Mouse (Mus musculus) embryonic facial prominence, embryonic 12.5 days (tissue): Measurements from ENCODE around the gene Ctnnb1. TPM values are rescaled to one million over a fixed set of nuclear protein-coding genes. Genes with fewer than 3 reads are reported as not detected.

Source experiments
- ATAC-seq: fragments of 200-750 bp; cut with Nextera tagmentation; 2 replicates; pipeline ENCODE4 v1.8.0; 2017; ENCODE audit not compliant: insufficient number of reproducible peaks, insufficient read depth, low FRiP score, low TSS enrichment
- H3K27ac ChIP-seq: fragments of 300-500 bp; sonication (generic); 2 replicates; pipeline ENCODE4 v1.5.1; 2016; ENCODE audit warnings: mild to moderate bottlenecking
- H3K27me3 ChIP-seq: fragments of 300-500 bp; sonication (generic); 2 replicates; pipeline ENCODE4 v1.6.1; 2016; ENCODE audit warnings: mild to moderate bottlenecking, moderate library complexity
- H3K36me3 ChIP-seq: fragments of 300-500 bp; sonication (generic); 2 replicates; pipeline ENCODE4 v1.6.1; 2016; ENCODE audit warnings: mild to moderate bottlenecking
- H3K4me1 ChIP-seq: fragments of 300-500 bp; sonication (generic); 2 replicates; pipeline ENCODE4 v1.6.1; 2016
- H3K4me2 ChIP-seq: fragments of 300-500 bp; sonication (generic); replicated peaks from 2 replicates; pipeline ENCODE4 v1.6.1; 2016; ENCODE audit warnings: mild to moderate bottlenecking, moderate library complexity
- H3K4me3 ChIP-seq: fragments of 300-500 bp; sonication (generic); 2 replicates; pipeline ENCODE4 v1.5.1; 2016; ENCODE audit warnings: mild to moderate bottlenecking
- H3K9ac ChIP-seq: fragments of 300-500 bp; sonication (generic); 2 replicates; pipeline ENCODE4 v1.6.1; 2016; ENCODE audit warnings: mild to moderate bottlenecking, moderate library complexity
- H3K9me3 ChIP-seq: fragments of 300-500 bp; sonication (generic); 2 replicates; pipeline ENCODE4 v1.6.1; 2016; ENCODE audit warnings: mild to moderate bottlenecking, moderate library complexity
- WGBS: fragments of 180-500 bp; shearing (Covaris S2); methylation state at CpG from one replicate; pipeline ENCODE4 v1.1.7; 2016; 5-methylcytosine and 5-hydroxymethylcytosine counted together
- microRNA-seq: library from miRNA; unstranded; fragments of <30 nt; microRNA quantifications from one replicate; pipeline ENCODE4, GENCODE M21; 2017
- polyA plus RNA-seq: library from polyadenylated mRNA; unstranded; fragments of >200 nt; fragmentation: Nextera tagmentation; extraction: Ambion mirVana; gene quantifications from 2 replicates; pipeline ENCODE4 v1.2.1, GENCODE M21; 2016

Ctnnb1 gene
- polyA plus RNA-seq, 1 experiment from 2014 or later, result 801 TPM

GRCm38 (mm10) chr9:121005961-121006360 is 76.9 kb downstream of the Ctnnb1 start:
- Histone ChIP-seq H3K4me2 (no peak overlapping the region), H3K27ac (no peak overlapping the region), H3K27me3 (no peaks in the 10 kb centered on the region), H3K9me3 (no peaks in the 10 kb centered on the region), H3K36me3 (no peaks in the 10 kb centered on the region), H3K9ac (no peak overlapping the region), H3K4me1 (peaks cover 22% of the 10 kb centered on the region; the same call in 1 of the 2 replicates), H3K4me3 (no peak overlapping the region)
- WGBS, result 82% methylated on average over 7 of the region's 7 CpGs
- no peak for ATAC-seq

Small RNAs within 50 kb of the gene (microRNA-seq; reads per million reads assigned to microRNA genes)
- not detected for gene Mir7090
